In the genomic region with DNA sequence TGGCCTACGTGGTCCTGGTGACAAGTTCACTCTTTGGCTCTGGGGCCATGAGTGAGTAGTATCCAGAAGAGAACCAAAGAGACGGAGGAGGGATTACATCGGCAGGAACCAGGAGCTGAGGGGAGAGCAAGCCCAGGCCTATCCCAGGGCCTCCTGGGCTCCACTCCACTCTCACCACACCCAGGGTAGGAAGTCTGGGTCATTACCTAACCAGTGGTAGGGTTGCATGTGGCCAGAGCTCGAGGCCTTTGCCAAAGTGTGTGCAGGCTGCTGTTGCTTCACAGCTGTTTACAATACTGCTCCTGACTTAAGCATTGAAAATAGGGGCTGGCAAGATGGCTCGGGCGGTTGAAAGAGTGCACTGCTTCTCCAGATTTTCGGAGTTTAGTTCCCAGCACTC, we compare ENCODE assay signal across 8 mouse cellular contexts. TPM values are rescaled to one million over a fixed set of nuclear protein-coding genes. Genes with fewer than 3 reads are reported as not detected.
DNase-seq lines count a peak whose midpoint lies in the region; ATAC-seq lines count a peak whose summit lies in the region.

No protein-coding gene starts in this region.

- peak overlapping the region; percentile 81 for H3K4me3 ChIP-seq in limb, embryonic 10.5 days
- H3K4me3 ChIP-seq in midbrain, embryonic 12.5 days = peak overlapping the region; percentile 95

- WGBS in limb, embryonic 10.5 days = 83% methylated on average over 7 of the region's 7 CpGs
- WGBS in midbrain, embryonic 12.5 days = 79% methylated on average over 7 of the region's 7 CpGs

- H3K9me3 ChIP-seq in limb, embryonic 10.5 days (replicated peaks) = no peaks in the 10 kb centered on the region
- H3K9me3 ChIP-seq in midbrain, embryonic 12.5 days = no peaks in the 10 kb centered on the region

- H3K4me1 ChIP-seq in limb, embryonic 10.5 days = peaks cover 33% of the 10 kb centered on the region
- H3K4me1 ChIP-seq in midbrain, embryonic 12.5 days = peaks cover 40% of the 10 kb centered on the region

- H3K27me3 ChIP-seq in limb, embryonic 10.5 days (ENCODE audit: low read depth, poor library complexity, severe bottlenecking) = no peaks in the 10 kb centered on the region
- no peaks in the 10 kb centered on the region for H3K27me3 ChIP-seq in midbrain, embryonic 12.5 days

- no peak overlapping the region for H3K27ac ChIP-seq in limb, embryonic 10.5 days
- H3K27ac ChIP-seq in midbrain, embryonic 12.5 days (replicated peaks) = no peak overlapping the region

- H3K9ac ChIP-seq in midbrain, embryonic 12.5 days (replicated peaks) = peak overlapping the region; percentile 97

- H3K36me3 ChIP-seq in limb, embryonic 10.5 days = peaks cover 55% of the 10 kb centered on the region
- peaks cover 33% of the 10 kb centered on the region for H3K36me3 ChIP-seq in midbrain, embryonic 12.5 days

- DNase-seq in urinary bladder, adult 18-20 months (ENCODE audit: low spot score in 2 of 2) = peak; percentile 32 to 73
- DNase-seq in urinary bladder, adult 2 months (ENCODE audit: low spot score) = no peak
- peak; percentile 83 for DNase-seq in fibroblast of lung, adult 2 months (ENCODE audit: low read depth)
- DNase-seq in limb, embryonic 10.5 days (ENCODE audit: low spot score) = no peak
- DNase-seq in embryo, embryonic 11 days = no peak
- DNase-seq in cerebellum, adult 11-12 months = no peak

- no peak for ATAC-seq in midbrain, embryonic 12.5 days (ENCODE audit: low FRiP score, low read depth)
- ATAC-seq in cerebellum, adult (ENCODE audit: insufficient number of reproducible peaks, low FRiP score, low TSS enrichment) = no peak

- peak overlapping the region; percentile 95 for H3K4me2 ChIP-seq in midbrain, embryonic 12.5 days (replicated peaks)

RNA-seq across cellular contexts. Expression of gene Trim11, which starts 1.8 kb away (rescaled TPM):
- 27.1 and 28.1 TPM in 2 replicates for polyA plus RNA-seq in urinary bladder, adult 2 months (2012; rRNA removed)
- polyA plus RNA-seq in limb, embryonic 10.5 days (2016; fragmentation: Nextera tagmentation; extraction: Ambion mirVana) = 17.8 and 20.7 TPM in 2 replicates
- 19.9 and 20.5 TPM in 2 replicates for polyA plus RNA-seq in midbrain, embryonic 12.5 days (2016; fragmentation: Nextera tagmentation; extraction: Ambion mirVana)

RNA-seq across cellular contexts. Expression of gene Hist3h2a, which starts 25.2 kb away (rescaled TPM):
- polyA plus RNA-seq in urinary bladder, adult 2 months (2012; rRNA removed) = 22.0 and 27.2 TPM in 2 replicates
- polyA plus RNA-seq in limb, embryonic 10.5 days (2016; fragmentation: Nextera tagmentation; extraction: Ambion mirVana) = 8.4 and 11.3 TPM in 2 replicates
- 87.2 and 87.5 TPM in 2 replicates for polyA plus RNA-seq in midbrain, embryonic 12.5 days (2016; fragmentation: Nextera tagmentation; extraction: Ambion mirVana)

RNA-seq across cellular contexts. Expression of gene Trim17, which starts 25.2 kb away (rescaled TPM):
- polyA plus RNA-seq in urinary bladder, adult 2 months (2012; rRNA removed) = 0.23 and 0.49 TPM in 2 replicates
- 0.31 and 0.35 TPM in 2 replicates for polyA plus RNA-seq in limb, embryonic 10.5 days (2016; fragmentation: Nextera tagmentation; extraction: Ambion mirVana)
- 0.64 and 0.86 TPM in 2 replicates for polyA plus RNA-seq in midbrain, embryonic 12.5 days (2016; fragmentation: Nextera tagmentation; extraction: Ambion mirVana)

RNA-seq across cellular contexts. Expression of gene Hist3h2ba, which starts 30.9 kb away (rescaled TPM):
- 1.3 and 2.2 TPM in 2 replicates for polyA plus RNA-seq in urinary bladder, adult 2 months (2012; rRNA removed)
- polyA plus RNA-seq in limb, embryonic 10.5 days (2016; fragmentation: Nextera tagmentation; extraction: Ambion mirVana) = 3.2 and 4.5 TPM in 2 replicates
- 177 and 223 TPM in 2 replicates for polyA plus RNA-seq in midbrain, embryonic 12.5 days (2016; fragmentation: Nextera tagmentation; extraction: Ambion mirVana)

RNA-seq across cellular contexts. Expression of gene Rnf187, which starts 40.9 kb away (rescaled TPM):
- polyA plus RNA-seq in urinary bladder, adult 2 months (2012; rRNA removed) = 137 and 140 TPM in 2 replicates
- 222 and 238 TPM in 2 replicates for polyA plus RNA-seq in limb, embryonic 10.5 days (2016; fragmentation: Nextera tagmentation; extraction: Ambion mirVana)
- 437 and 465 TPM in 2 replicates for polyA plus RNA-seq in midbrain, embryonic 12.5 days (2016; fragmentation: Nextera tagmentation; extraction: Ambion mirVana)

Comparison
In these comparisons a context has a peak if more than half of its experiments do, and no peak if none do; other contexts are left out.
1. DNase-seq: peak in urinary bladder, adult 18-20 months (2 of 2) and fibroblast of lung, adult 2 months (single experiment); none in urinary bladder, adult 2 months (single experiment), limb, embryonic 10.5 days (single experiment), embryo, embryonic 11 days (single experiment) and cerebellum, adult 11-12 months (single experiment).